Mouse (Mus musculus): ENCODE data around the gene Gpank1. TPM values are rescaled to one million over a fixed set of nuclear protein-coding genes. Genes with fewer than 3 reads are reported as not detected.
A peak's percentile ranks its signal among the peaks of the same experiment; 100 is the strongest.

Gpank1 gene
- polyA plus RNA-seq, 1 experiment from 2014 or later = 25.2 TPM

DNA sequence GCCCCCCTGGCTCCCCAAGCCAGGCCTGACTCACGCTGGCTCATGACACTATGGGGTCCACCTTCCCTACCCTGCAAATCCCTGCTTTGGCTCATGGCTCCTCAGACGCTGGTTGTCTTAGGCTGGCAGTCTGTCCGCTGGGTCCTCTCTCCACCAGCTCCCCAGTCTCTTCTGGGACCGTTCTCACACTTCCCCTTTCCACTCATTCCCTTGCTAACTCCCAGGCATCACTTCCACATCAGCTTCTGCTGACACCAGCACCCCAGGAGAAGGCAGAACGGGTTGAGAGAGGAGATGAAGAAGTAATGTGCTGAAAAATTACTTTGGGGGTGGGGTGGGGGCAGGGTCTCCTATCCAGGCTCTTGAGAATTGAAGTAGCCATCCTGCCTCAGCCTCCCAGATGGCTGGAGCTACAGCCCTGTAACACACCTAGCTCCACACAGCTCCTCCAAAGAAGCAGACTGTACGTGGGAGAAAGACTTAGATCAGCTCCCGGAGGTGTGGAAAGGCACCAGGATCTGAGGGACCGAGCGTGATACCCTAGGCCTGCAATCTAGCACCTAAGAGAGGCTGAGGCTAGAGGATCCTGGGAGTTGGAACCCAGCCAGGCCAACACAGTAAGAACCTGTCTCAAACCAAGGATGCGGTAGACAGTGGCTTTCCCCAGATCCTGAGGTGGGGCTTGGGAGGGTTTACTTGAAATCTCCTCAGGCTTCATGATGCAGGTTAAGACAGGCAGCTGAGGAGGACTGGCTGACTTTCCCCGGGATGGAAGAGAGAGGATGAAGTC lies 51.4 kb downstream of the Gpank1 start:
- no peaks in the 10 kb centered on the region for H3K4me1 ChIP-seq (replicated peaks; ENCODE audit: control insufficient read depth, insufficient read depth, low read length)
- H3K9ac ChIP-seq (ENCODE audit: low read depth, low read length) = no peak overlapping the region
- 65% methylated on average over 11 of the region's 11 CpGs for WGBS
- H3K27ac ChIP-seq (ENCODE audit: low read depth, low read length) = 0 out of 2 replicates have a peak overlapping the region, but pooled peaks have one; percentile 19
- no peaks in the 10 kb centered on the region; the same call in 1 of the 2 replicates for H3K27me3 ChIP-seq (replicated peaks; ENCODE audit: control insufficient read depth, insufficient read depth, low read length)
- no peaks in the 10 kb centered on the region for H3K36me3 ChIP-seq (ENCODE audit: control insufficient read depth, insufficient read depth, low read length)
- DNase-seq (ENCODE audit: low spot score) (no peak), ATAC-seq (replicated peaks; ENCODE audit: low FRiP score) (no peak)
- no peak overlapping the region for H3K4me2 ChIP-seq
- no peaks in the 10 kb centered on the region for H3K9me3 ChIP-seq (ENCODE audit: control insufficient read depth, low read length)
- H3K4me3 ChIP-seq (ENCODE audit: low read depth, low read length) = no peak overlapping the region

DNA sequence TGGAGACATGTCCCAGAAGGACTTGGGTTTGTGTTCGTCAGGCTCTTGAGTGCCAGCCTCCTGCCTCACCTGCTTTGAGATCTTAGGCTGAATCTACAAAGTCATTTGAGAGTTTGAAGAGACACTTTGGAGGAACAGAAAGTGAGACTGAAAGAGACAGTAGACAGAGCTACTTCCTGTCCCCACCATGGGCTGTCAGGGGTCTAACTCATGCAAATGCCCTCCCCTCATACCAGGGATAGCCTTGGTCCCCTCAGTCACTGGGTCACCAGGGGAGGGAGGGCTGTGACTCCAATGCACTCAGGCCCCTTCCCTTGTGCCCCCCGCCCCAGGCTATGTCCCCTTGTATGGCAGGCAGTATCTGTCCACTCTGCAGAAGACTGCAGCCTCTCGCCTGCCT lies 52.1 kb downstream of the Gpank1 start:
- no peak overlapping the region for H3K27ac ChIP-seq (ENCODE audit: low read depth, low read length)
- H3K9ac ChIP-seq (ENCODE audit: low read depth, low read length) = no peak overlapping the region
- H3K9me3 ChIP-seq (ENCODE audit: control insufficient read depth, low read length) = no peaks in the 10 kb centered on the region
- no peaks in the 10 kb centered on the region for H3K4me1 ChIP-seq (replicated peaks; ENCODE audit: control insufficient read depth, insufficient read depth, low read length)
- H3K4me2 ChIP-seq = no peak overlapping the region
- ATAC-seq (replicated peaks; ENCODE audit: low FRiP score) (no peak), DNase-seq (ENCODE audit: low spot score) (no peak)
- no peak overlapping the region for H3K4me3 ChIP-seq (ENCODE audit: low read depth, low read length)
- no peaks in the 10 kb centered on the region; the same call in 1 of the 2 replicates for H3K27me3 ChIP-seq (replicated peaks; ENCODE audit: control insufficient read depth, insufficient read depth, low read length)
- 71% methylated on average over 3 of the region's 3 CpGs for WGBS
- H3K36me3 ChIP-seq (ENCODE audit: control insufficient read depth, insufficient read depth, low read length) = no peaks in the 10 kb centered on the region

Other genes with a start within 250 kb of the Gpank1 start
- gene Zbtb12, start 242.0 kb upstream of the Gpank1 start, polyA plus RNA-seq (2014; fragmentation: Nextera tagmentation; extraction: Ambion mirVana) = 0.45 and 0.86 TPM in 2 replicates
- gene Gm20547, start 239.4 kb upstream of the Gpank1 start, polyA plus RNA-seq (2014; fragmentation: Nextera tagmentation; extraction: Ambion mirVana) = 0.09 TPM in 1 of 2 replicates, not detected in the other
- 8.1 and 9.0 TPM in 2 replicates for gene C2, start 223.2 kb upstream of the Gpank1 start, polyA plus RNA-seq (2014; fragmentation: Nextera tagmentation; extraction: Ambion mirVana)
- gene Ehmt2, start 223.0 kb upstream of the Gpank1 start, polyA plus RNA-seq (2014; fragmentation: Nextera tagmentation; extraction: Ambion mirVana) = 43.6 and 50.9 TPM in 2 replicates
- gene Slc44a4, start 207.0 kb upstream of the Gpank1 start, polyA plus RNA-seq (2014; fragmentation: Nextera tagmentation; extraction: Ambion mirVana) = 0.97 and 1.3 TPM in 2 replicates
- 24.4 and 26.4 TPM in 2 replicates for gene Neu1, start 190.2 kb upstream of the Gpank1 start, polyA plus RNA-seq (2014; fragmentation: Nextera tagmentation; extraction: Ambion mirVana)
- gene Hspa1b, start 162.2 kb upstream of the Gpank1 start, polyA plus RNA-seq (2014; fragmentation: Nextera tagmentation; extraction: Ambion mirVana) = 0.14 and 0.41 TPM in 2 replicates
- not detected in 2 replicates for gene Gm20481, start 151.5 kb upstream of the Gpank1 start, polyA plus RNA-seq (2014; fragmentation: Nextera tagmentation; extraction: Ambion mirVana)
- gene Hspa1a, start 149.3 kb upstream of the Gpank1 start, polyA plus RNA-seq (2014; fragmentation: Nextera tagmentation; extraction: Ambion mirVana) = 4.7 and 5.7 TPM in 2 replicates
- 0.66 and 1.5 TPM in 2 replicates for gene Hspa1l, start 148.8 kb upstream of the Gpank1 start, polyA plus RNA-seq (2014; fragmentation: Nextera tagmentation; extraction: Ambion mirVana)
- gene Lsm2, start 139.6 kb upstream of the Gpank1 start, polyA plus RNA-seq (2014; fragmentation: Nextera tagmentation; extraction: Ambion mirVana) = 304 and 315 TPM in 2 replicates
- gene Vars, start 120.5 kb upstream of the Gpank1 start, polyA plus RNA-seq (2014; fragmentation: Nextera tagmentation; extraction: Ambion mirVana) = 234 and 245 TPM in 2 replicates
- gene Vwa7, start 104.9 kb upstream of the Gpank1 start, polyA plus RNA-seq (2014; fragmentation: Nextera tagmentation; extraction: Ambion mirVana) = 0.16 TPM in 2 replicates
- 6.9 and 8.5 TPM in 2 replicates for gene Sapcd1, start 93.4 kb upstream of the Gpank1 start, polyA plus RNA-seq (2014; fragmentation: Nextera tagmentation; extraction: Ambion mirVana)
- gene Msh5, start 74.7 kb upstream of the Gpank1 start, polyA plus RNA-seq (2014; fragmentation: Nextera tagmentation; extraction: Ambion mirVana) = 3.8 and 4.7 TPM in 2 replicates
- 118 and 134 TPM in 2 replicates for gene Clic1, start 71.5 kb upstream of the Gpank1 start, polyA plus RNA-seq (2014; fragmentation: Nextera tagmentation; extraction: Ambion mirVana)
- 124 and 132 TPM in 2 replicates for gene Ddah2, start 62.4 kb upstream of the Gpank1 start, polyA plus RNA-seq (2014; fragmentation: Nextera tagmentation; extraction: Ambion mirVana)
- 0.34 and 1.8 TPM in 2 replicates for gene Ly6g6c, start 56.1 kb upstream of the Gpank1 start, polyA plus RNA-seq (2014; fragmentation: Nextera tagmentation; extraction: Ambion mirVana)
- gene Mpig6b, start 55.3 kb upstream of the Gpank1 start, polyA plus RNA-seq (2014; fragmentation: Nextera tagmentation; extraction: Ambion mirVana) = 8.4 and 11.2 TPM in 2 replicates
- 0.57 TPM in 1 of 2 replicates, not detected in the other for gene Ly6g6e, start 44.6 kb upstream of the Gpank1 start, polyA plus RNA-seq (2014; fragmentation: Nextera tagmentation; extraction: Ambion mirVana)
- 0.44 and 0.78 TPM in 2 replicates for gene Ly6g6d, start 43.4 kb upstream of the Gpank1 start, polyA plus RNA-seq (2014; fragmentation: Nextera tagmentation; extraction: Ambion mirVana)
- gene Ly6g6f, start 35.8 kb upstream of the Gpank1 start, polyA plus RNA-seq (2014; fragmentation: Nextera tagmentation; extraction: Ambion mirVana) = 12.8 and 13.5 TPM in 2 replicates
- 71.6 and 79.8 TPM in 2 replicates for gene Abhd16a, start 32.2 kb upstream of the Gpank1 start, polyA plus RNA-seq (2014; fragmentation: Nextera tagmentation; extraction: Ambion mirVana)
- gene Ly6g5c, start 13.2 kb upstream of the Gpank1 start, polyA plus RNA-seq (2014; fragmentation: Nextera tagmentation; extraction: Ambion mirVana) = not detected in 2 replicates
- 0.69 and 0.89 TPM in 2 replicates for gene Ly6g5b, start 6.0 kb upstream of the Gpank1 start, polyA plus RNA-seq (2014; fragmentation: Nextera tagmentation; extraction: Ambion mirVana)
- gene Csnk2b, start 598 bp downstream of the Gpank1 start, polyA plus RNA-seq (2014; fragmentation: Nextera tagmentation; extraction: Ambion mirVana) = 246 and 259 TPM in 2 replicates
- 6.0 and 7.1 TPM in 2 replicates for gene D17H6S53E, start 4.9 kb downstream of the Gpank1 start, polyA plus RNA-seq (2014; fragmentation: Nextera tagmentation; extraction: Ambion mirVana)
- gene Apom, start 10.6 kb downstream of the Gpank1 start, polyA plus RNA-seq (2014; fragmentation: Nextera tagmentation; extraction: Ambion mirVana) = 429 and 459 TPM in 2 replicates
- gene Bag6, start 13.7 kb downstream of the Gpank1 start, polyA plus RNA-seq (2014; fragmentation: Nextera tagmentation; extraction: Ambion mirVana) = 61.4 and 73.6 TPM in 2 replicates
- gene Prrc2a, start 43.4 kb downstream of the Gpank1 start, polyA plus RNA-seq (2014; fragmentation: Nextera tagmentation; extraction: Ambion mirVana) = 169 and 205 TPM in 2 replicates
- 13.9 and 20.0 TPM in 2 replicates for gene Aif1, start 54.6 kb downstream of the Gpank1 start, polyA plus RNA-seq (2014; fragmentation: Nextera tagmentation; extraction: Ambion mirVana)
- 24.1 and 28.1 TPM in 2 replicates for gene Lst1, start 67.0 kb downstream of the Gpank1 start, polyA plus RNA-seq (2014; fragmentation: Nextera tagmentation; extraction: Ambion mirVana)
- gene Ltb, start 73.0 kb downstream of the Gpank1 start, polyA plus RNA-seq (2014; fragmentation: Nextera tagmentation; extraction: Ambion mirVana) = 0.70 and 0.78 TPM in 2 replicates
- 0.47 and 0.53 TPM in 2 replicates for gene Tnf, start 80.6 kb downstream of the Gpank1 start, polyA plus RNA-seq (2014; fragmentation: Nextera tagmentation; extraction: Ambion mirVana)
- gene Lta, start 83.9 kb downstream of the Gpank1 start, polyA plus RNA-seq (2014; fragmentation: Nextera tagmentation; extraction: Ambion mirVana) = not detected in 2 replicates
- gene Gm16181, start 99.4 kb downstream of the Gpank1 start, polyA plus RNA-seq (2014; fragmentation: Nextera tagmentation; extraction: Ambion mirVana) = 0.53 TPM in 1 of 2 replicates, not detected in the other
- gene Atp6v1g2, start 112.2 kb downstream of the Gpank1 start, polyA plus RNA-seq (2014; fragmentation: Nextera tagmentation; extraction: Ambion mirVana) = 2.6 and 2.9 TPM in 2 replicates
- 4.6 and 5.4 TPM in 2 replicates for gene Nfkbil1, start 114.3 kb downstream of the Gpank1 start, polyA plus RNA-seq (2014; fragmentation: Nextera tagmentation; extraction: Ambion mirVana)
- gene Ddx39b, start 120.3 kb downstream of the Gpank1 start, polyA plus RNA-seq (2014; fragmentation: Nextera tagmentation; extraction: Ambion mirVana) = 432 and 439 TPM in 2 replicates
- 88.0 and 90.8 TPM in 2 replicates for gene H2-D1, start 141.3 kb downstream of the Gpank1 start, polyA plus RNA-seq (2014; fragmentation: Nextera tagmentation; extraction: Ambion mirVana)
- gene H2-Q1, start 198.9 kb downstream of the Gpank1 start, polyA plus RNA-seq (2014; fragmentation: Nextera tagmentation; extraction: Ambion mirVana) = 0.40 and 0.60 TPM in 2 replicates
- 1.6 and 2.1 TPM in 2 replicates for gene H2-Q2, start 220.8 kb downstream of the Gpank1 start, polyA plus RNA-seq (2014; fragmentation: Nextera tagmentation; extraction: Ambion mirVana)

Data from liver, embryonic 11.5 days (tissue).